Mouse (Mus musculus): ENCODE data around the gene Tmem42. TPM values are rescaled to one million over a fixed set of nuclear protein-coding genes. Genes with fewer than 3 reads are reported as not detected.

The Tmem42 gene
- polyA plus RNA-seq (2012; rRNA removed) = 7.4 and 12.7 TPM in 2 replicates

DNA sequence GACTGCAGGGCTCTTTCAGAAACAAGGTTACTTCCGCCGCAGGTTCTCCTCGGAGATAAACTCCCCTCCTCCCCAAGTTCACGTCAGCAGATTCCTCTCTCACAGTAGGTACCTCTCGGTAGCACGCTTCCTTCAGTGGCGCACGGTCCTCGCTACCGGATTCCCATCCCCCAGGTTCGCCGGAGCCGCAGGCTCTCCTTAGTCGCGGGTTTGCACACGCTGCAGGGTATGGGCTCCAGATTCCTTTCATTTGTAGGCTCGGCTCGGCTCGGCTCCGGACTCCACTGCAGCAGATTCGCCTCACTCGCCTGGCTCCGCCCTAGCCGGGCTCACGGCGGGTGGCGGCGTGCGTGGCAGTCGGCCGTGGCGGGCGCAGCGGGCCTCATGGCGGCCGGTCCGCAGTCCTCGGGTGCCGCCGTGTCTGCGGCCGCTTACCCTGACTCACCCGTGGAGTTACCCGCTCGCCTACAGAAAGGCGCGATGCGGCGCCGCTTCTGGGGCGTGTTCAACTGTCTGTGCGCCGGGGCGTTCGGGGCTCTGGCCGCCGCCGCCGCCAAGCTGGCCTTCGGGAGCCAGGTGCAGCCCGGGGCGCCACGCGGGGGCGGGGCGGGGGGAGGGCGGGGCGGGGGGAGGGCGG lies at the start of gene Tmem42:
Gene Tmem42, plus strand, starts transcription at position 332 of the 637 bp plus-strand sequence.

DNA sequence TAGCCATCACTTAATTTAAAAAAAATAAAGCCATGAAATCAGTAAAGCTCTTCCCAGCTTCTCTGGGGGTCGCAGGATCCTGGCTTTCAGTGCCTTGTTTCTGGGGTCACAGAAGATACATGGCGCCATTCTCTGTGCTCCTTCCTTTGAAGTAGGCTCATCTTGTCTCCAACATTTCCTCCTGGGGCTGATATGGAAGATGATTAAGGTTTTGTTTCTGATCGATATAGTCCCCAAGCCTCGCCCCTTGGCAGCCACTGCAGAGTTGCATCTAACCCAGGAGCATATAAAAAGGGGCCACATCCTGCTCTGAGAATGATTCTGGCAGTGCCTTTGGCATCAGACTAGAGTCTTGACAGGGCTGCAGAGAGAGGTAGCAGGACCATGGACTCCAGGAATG lies 13.3 kb downstream of the Tmem42 start, which contains the start of gene Tgm4:
Gene Tgm4, plus strand, starts transcription at position 301 of the 400 bp plus-strand sequence.

Other genes starting within 250 kb of the Tmem42 start
- gene Tcaim, start 215.8 kb upstream of the Tmem42 start, polyA plus RNA-seq (2012; rRNA removed) = 0.41 and 0.61 TPM in 2 replicates
- not detected in 2 replicates for gene Gm35549, start 177.3 kb upstream of the Tmem42 start, polyA plus RNA-seq (2012; rRNA removed)
- gene Zfp445, start 155.3 kb upstream of the Tmem42 start, polyA plus RNA-seq (2012; rRNA removed) = 2.6 and 7.3 TPM in 2 replicates
- 0.71 and 1.3 TPM in 2 replicates for gene Zkscan7, start 135.6 kb upstream of the Tmem42 start, polyA plus RNA-seq (2012; rRNA removed)
- 0.03 and 0.12 TPM in 2 replicates for gene Zfp105, start 98.3 kb upstream of the Tmem42 start, polyA plus RNA-seq (2012; rRNA removed)
- 0.33 and 0.56 TPM in 2 replicates for gene 1110059G10Rik, start 70.3 kb upstream of the Tmem42 start, polyA plus RNA-seq (2012; rRNA removed)
- gene Kif15, start 70.3 kb upstream of the Tmem42 start, polyA plus RNA-seq (2012; rRNA removed) = 0.15 and 0.41 TPM in 2 replicates
- 0.10 TPM in 1 of 2 replicates, not detected in the other for gene Tgm4, start 13.4 kb downstream of the Tmem42 start, polyA plus RNA-seq (2012; rRNA removed)
- 88.3 and 186 TPM in 2 replicates for gene Zdhhc3, start 91.9 kb downstream of the Tmem42 start, polyA plus RNA-seq (2012; rRNA removed)
- gene Exosc7, start 91.9 kb downstream of the Tmem42 start, polyA plus RNA-seq (2012; rRNA removed) = 5.0 and 6.6 TPM in 2 replicates
- gene Clec3b, start 129.6 kb downstream of the Tmem42 start, polyA plus RNA-seq (2012; rRNA removed) = 84.1 and 84.3 TPM in 2 replicates
- gene Cdcp1, start 194.7 kb downstream of the Tmem42 start, polyA plus RNA-seq (2012; rRNA removed) = 8.0 and 11.1 TPM in 2 replicates
- 12.4 and 28.2 TPM in 2 replicates for gene Tmem158, start 239.4 kb downstream of the Tmem42 start, polyA plus RNA-seq (2012; rRNA removed)